Mouse (Mus musculus): ENCODE data around the gene Polr2a. TPM values are rescaled to one million over a fixed set of nuclear protein-coding genes. Genes with fewer than 3 reads are reported as not detected.
"Not testable (repeated sequence)": the region's sequence is repeated elsewhere in the genome, so short reads cannot be mapped to it uniquely, and the experiment has no call there.

The Polr2a gene
- polyA plus RNA-seq, 1 experiment, result 23.2 TPM

DNA sequence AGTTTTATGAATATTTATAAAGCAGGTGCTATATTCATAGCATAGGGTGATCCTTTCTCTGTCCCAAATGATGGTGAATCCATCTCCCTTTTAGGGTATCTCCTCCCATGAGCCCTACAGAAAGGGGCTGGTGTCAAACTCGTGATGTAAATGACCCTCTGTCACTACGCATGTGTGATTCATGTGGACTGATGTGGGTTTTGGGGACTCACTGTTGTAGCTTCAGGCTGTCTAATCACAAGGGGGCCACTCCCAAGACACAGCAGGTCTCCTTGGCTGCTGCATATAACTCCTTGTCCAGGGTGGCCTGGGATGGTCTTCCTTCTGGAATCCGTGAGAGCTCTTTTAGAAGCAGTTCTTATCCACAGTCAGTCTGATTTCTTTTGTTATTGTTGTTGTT lies 48.0 kb downstream of the Polr2a start:
- Histone ChIP-seq H3K4me1 (ENCODE audit: control insufficient read depth, insufficient read depth, low read length) (no peaks in the 10 kb centered on the region), H3K27ac (ENCODE audit: insufficient read depth, low read length) (no peak overlapping the region), H3K4me3 (ENCODE audit: insufficient read depth, low read length) (no peak overlapping the region)
- no peak for TF ChIP-seq CTCF (IDR thresholded peaks at IDR 0.05; ENCODE audit: extremely low read depth, insufficient read depth, low read length)
- TF ChIP-seq POLR2A (IDR thresholded peaks at IDR 0.05; ENCODE audit: extremely low read depth, insufficient read depth, low read length), result no peak

DNA sequence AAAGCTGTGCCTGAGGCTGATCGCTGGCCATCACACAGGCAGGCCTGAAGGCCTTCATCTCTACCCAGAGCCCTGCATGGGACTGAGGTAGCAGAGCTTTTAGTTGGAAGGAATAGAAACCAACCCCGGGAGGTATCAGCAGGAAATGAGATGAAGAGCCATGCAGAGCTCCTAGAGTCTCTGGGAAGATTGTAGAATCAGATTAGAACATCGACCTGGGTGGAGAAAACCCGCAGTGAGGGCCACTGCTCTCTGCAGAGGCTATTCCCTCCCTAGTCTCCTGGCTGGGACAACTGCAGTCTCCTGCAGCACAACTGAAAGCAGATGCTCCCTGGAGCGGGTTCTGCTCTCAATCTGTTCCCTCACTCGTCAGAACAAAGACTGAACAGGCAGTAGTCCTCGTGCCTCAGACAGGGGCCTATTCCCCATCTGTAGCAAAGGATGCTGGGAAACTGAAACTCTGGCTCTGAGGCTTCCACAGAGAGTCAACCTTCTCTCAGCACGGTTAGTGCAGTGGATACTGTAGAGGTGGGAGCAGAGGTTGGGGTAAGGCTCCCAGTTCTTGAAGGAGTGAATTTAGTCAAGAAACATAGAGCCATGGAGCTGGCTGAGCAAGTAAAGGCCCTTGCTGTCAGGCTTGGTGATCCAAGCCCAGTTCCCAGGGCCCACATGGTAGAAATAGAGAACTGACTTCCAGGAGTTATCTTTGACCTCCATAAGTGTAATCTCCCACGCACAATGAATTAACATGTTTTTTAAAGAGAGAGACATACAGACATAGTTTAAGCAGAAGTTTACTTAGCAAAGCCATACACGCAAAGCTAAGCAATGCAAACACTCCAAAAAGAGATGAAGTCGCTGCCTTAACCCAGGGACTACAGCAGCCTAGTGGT lies 48.6 kb downstream of the Polr2a start:
- Histone ChIP-seq H3K4me1 (ENCODE audit: control insufficient read depth, insufficient read depth, low read length) (no peaks in the 10 kb centered on the region), H3K4me3 (ENCODE audit: insufficient read depth, low read length) (no peak overlapping the region), H3K27ac (ENCODE audit: insufficient read depth, low read length) (no peak overlapping the region)
- TF ChIP-seq POLR2A (IDR thresholded peaks at IDR 0.05; ENCODE audit: extremely low read depth, insufficient read depth, low read length) (no peak), CTCF (IDR thresholded peaks at IDR 0.05; ENCODE audit: extremely low read depth, insufficient read depth, low read length) (no peak)

DNA sequence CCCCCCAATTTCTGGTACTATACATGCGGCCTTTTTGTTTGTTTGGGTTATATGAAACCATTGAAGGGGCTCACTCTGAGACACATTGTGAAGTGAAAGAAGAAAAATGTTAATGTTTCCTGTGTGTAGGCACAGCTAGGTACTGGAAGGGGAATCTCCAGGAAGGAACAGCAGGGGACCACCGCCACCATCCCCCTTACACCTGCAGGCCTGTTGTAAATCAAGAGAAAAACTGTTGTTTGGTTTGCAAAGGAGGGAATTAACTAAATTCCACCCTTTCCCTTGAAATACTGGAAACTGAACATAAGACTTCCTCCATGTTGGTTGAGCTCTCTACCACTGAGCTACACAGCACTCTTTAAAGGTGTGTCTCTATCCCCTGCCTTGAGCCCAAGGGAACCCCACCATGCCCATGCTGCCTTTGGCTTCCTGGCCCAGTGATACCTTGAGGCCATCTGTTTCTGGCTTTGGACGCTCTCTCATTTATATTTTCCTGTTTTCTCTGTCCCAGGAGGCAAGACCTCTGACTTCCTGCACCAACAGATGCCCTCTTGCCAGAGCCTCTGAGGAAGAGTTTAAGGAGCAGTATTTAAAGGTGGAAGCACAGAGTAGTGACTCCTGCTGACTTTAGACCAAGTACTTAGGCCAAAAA lies 49.7 kb downstream of the Polr2a start:
- no peak overlapping the region for H3K27ac ChIP-seq (ENCODE audit: insufficient read depth, low read length)
- no peak overlapping the region for H3K4me3 ChIP-seq (ENCODE audit: insufficient read depth, low read length)
- no peaks in the 10 kb centered on the region for H3K4me1 ChIP-seq (ENCODE audit: control insufficient read depth, insufficient read depth, low read length)
- no peak for TF ChIP-seq POLR2A (IDR thresholded peaks at IDR 0.05; ENCODE audit: extremely low read depth, insufficient read depth, low read length)

DNA sequence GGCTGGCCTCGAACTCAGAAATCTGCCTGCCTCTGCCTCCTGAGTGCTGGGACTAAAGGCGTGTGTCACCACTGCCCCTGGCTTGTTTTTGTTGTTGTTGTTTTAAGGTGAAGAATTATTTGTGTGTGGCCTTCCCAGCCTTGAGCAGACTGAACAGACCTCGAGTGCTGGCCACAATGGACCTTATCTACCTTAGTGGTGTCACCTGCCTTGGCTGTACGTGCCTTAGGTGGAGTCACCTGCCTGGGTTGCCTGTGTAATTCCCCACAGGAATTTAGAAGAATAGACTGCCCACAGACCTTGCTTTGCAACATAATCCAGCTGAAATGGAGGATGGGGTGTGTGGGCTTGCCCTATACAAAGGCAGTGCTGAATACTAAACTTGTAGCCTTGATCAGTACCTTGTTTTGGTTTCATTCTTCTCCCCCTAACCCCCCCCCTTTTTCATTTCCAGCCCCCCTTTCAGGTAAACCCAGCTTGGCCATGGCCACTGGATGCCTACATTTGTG lies 50.5 kb downstream of the Polr2a start:
- no peak overlapping the region for H3K27ac ChIP-seq (ENCODE audit: insufficient read depth, low read length)
- no peak overlapping the region for H3K4me3 ChIP-seq (ENCODE audit: insufficient read depth, low read length)
- H3K4me1 ChIP-seq (ENCODE audit: control insufficient read depth, insufficient read depth, low read length), result no peaks in the 10 kb centered on the region
- no peak for TF ChIP-seq POLR2A (IDR thresholded peaks at IDR 0.05; ENCODE audit: extremely low read depth, insufficient read depth, low read length)
- TF ChIP-seq CTCF (IDR thresholded peaks at IDR 0.05; ENCODE audit: extremely low read depth, insufficient read depth, low read length), result no peak

DNA sequence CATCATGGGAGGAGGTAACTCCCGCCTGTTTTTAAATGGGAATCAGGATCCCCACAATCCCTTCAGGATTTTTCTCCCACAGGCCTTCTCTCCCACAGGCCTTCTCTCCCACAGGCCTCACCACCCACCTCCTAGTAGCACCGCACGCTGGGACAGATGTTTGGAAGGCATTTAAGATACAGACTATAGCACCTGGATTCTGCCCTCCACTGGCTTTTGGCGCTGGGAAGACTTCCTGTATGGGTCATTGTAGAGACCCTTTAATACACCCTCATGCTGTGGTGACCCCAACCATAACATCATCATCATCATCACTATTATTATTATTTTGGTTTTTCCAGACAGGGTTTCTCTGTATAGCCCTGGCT lies 51.0 kb downstream of the Polr2a start:
- no peak overlapping the region for H3K4me3 ChIP-seq (ENCODE audit: insufficient read depth, low read length)
- H3K27ac ChIP-seq (ENCODE audit: insufficient read depth, low read length), result no peak overlapping the region
- H3K4me1 ChIP-seq (ENCODE audit: control insufficient read depth, insufficient read depth, low read length), result no peaks in the 10 kb centered on the region
- no peak for TF ChIP-seq POLR2A (IDR thresholded peaks at IDR 0.05; ENCODE audit: extremely low read depth, insufficient read depth, low read length)
- TF ChIP-seq CTCF (IDR thresholded peaks at IDR 0.05; ENCODE audit: extremely low read depth, insufficient read depth, low read length), result no peak

DNA sequence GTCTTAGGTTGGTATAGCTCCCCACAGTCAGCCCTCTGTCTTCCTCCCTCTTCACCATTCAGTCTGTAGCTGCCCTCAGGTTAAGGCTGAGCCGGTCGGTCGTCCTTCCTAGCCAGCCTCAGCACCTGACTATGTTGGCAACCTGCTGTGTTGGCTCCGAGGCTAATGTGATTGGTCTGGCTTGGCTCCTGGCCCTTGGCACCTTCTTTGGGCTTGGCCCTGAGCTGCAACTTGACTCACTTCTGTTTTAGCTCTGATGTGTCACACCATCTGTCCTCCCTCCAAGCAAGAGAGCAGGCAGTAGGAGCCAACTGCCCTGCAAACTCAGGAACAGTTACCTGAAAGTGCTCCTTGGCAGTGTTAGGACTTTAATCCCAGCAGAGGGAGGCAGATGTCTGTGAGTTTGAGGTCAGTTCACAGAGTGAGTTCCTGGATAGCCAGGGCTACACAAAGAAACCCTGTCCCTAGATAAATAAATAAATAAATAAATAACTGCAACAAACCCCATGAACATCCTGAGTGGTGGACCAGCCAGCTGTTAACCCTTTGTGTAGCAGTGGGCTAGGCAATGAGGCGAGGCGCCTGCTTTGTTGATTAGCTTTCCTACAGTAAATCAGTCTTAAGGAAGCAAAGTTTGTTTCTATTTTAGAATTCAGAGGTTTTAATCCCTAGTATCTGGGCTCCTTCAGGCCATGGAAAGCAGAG lies 51.5 kb downstream of the Polr2a start:
- no peak for TF ChIP-seq POLR2A (IDR thresholded peaks at IDR 0.05; ENCODE audit: extremely low read depth, insufficient read depth, low read length)
- no peak for TF ChIP-seq CTCF (IDR thresholded peaks at IDR 0.05; ENCODE audit: extremely low read depth, insufficient read depth, low read length)
- Histone ChIP-seq H3K4me3 (ENCODE audit: insufficient read depth, low read length) (no peak overlapping the region), H3K4me1 (ENCODE audit: control insufficient read depth, insufficient read depth, low read length) (no peaks in the 10 kb centered on the region), H3K27ac (ENCODE audit: insufficient read depth, low read length) (no peak overlapping the region)

DNA sequence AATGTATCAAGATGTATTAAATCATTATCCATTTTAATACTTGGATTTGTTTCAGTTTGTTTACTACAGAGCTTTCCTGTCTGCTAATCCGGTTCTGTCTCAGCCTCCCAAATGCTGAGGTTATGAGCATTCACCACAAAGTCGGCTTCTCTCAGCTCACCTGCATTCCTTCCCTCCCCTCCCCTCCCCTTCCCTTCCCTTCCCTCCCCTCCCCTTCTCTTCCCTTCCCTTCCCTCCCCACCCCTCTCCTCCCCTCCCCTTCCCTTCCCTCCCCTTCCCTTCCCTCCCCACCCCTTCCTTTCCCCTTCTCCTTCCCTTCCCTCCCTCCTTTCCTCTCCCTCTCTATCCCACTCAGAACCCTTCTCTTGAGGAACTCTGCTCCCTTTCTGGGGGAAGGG lies 53.8 kb downstream of the Polr2a start:
- TF ChIP-seq CTCF (IDR thresholded peaks at IDR 0.05; ENCODE audit: extremely low read depth, insufficient read depth, low read length) (no peak), POLR2A (IDR thresholded peaks at IDR 0.05; ENCODE audit: extremely low read depth, insufficient read depth, low read length) (no peak)
- Histone ChIP-seq H3K4me3 (ENCODE audit: insufficient read depth, low read length) (no peak overlapping the region), H3K4me1 (ENCODE audit: control insufficient read depth, insufficient read depth, low read length) (no peaks in the 10 kb centered on the region), H3K27ac (ENCODE audit: insufficient read depth, low read length) (no peak overlapping the region)

DNA sequence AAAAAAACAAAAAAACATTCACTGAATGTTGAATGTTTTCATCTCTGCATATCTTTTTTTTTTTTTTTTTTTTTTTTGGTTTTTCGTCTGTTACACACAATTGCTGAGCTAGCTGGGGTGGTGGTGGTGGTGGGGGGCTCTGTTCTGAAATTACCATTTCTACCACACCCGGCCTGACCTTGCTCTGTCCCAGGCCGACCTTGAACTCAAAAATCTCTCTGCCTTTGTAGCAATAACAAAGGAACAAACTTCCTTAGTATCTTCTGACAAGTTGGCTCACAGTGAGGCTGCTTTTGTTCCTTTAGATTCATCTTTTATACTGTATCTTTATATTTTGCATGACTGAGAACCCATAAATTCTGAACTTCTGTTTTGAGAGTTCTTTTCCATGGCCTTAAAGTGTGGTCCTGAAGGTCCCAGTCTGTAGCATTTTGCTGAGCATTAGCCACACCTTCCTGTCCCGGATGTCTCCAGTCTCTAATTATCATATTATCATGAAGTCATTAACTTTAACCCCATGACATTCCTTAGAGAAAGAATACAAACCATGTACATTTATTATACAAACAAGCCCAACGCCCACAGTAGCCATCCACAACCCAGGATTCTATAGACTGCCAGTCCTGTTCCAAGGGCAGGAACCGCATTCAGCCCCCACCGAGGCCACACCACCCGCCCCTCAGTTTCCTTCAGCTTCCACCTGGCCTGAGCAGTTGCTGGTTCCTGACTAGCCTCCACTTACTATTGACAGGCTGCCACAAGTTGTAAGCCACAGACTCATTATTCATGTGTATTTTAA lies 54.4 kb downstream of the Polr2a start:
- no peak overlapping the region for H3K27ac ChIP-seq (ENCODE audit: insufficient read depth, low read length)
- TF ChIP-seq POLR2A (IDR thresholded peaks at IDR 0.05; ENCODE audit: extremely low read depth, insufficient read depth, low read length) (no peak), CTCF (IDR thresholded peaks at IDR 0.05; ENCODE audit: extremely low read depth, insufficient read depth, low read length) (no peak)
- H3K4me3 ChIP-seq (ENCODE audit: insufficient read depth, low read length), result no peak overlapping the region
- H3K4me1 ChIP-seq (ENCODE audit: control insufficient read depth, insufficient read depth, low read length), result no peaks in the 10 kb centered on the region

DNA sequence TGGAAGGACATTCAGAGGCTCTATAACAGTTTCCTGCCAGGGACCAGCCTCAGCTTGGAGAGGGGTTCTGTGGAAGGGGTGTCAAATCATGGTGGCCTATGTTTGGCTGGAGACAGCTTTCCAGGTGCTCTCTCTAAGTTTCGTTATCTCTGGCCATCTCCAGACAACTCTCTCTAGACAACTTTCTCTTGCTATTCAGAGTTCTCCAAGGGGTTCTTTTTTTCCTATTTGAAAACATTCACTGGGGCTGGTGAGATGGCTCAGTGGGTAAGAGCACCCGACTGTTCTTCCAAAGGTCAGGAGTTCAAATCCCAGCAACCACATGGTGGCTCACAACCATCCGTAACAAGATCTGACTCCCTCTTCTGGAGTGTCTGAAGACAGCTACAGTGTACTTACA lies 55.1 kb downstream of the Polr2a start:
- not testable (repeated sequence) for H3K27ac ChIP-seq (ENCODE audit: insufficient read depth, low read length); H3K4me3 ChIP-seq (ENCODE audit: insufficient read depth, low read length); H3K4me1 ChIP-seq (ENCODE audit: control insufficient read depth, insufficient read depth, low read length)

DNA sequence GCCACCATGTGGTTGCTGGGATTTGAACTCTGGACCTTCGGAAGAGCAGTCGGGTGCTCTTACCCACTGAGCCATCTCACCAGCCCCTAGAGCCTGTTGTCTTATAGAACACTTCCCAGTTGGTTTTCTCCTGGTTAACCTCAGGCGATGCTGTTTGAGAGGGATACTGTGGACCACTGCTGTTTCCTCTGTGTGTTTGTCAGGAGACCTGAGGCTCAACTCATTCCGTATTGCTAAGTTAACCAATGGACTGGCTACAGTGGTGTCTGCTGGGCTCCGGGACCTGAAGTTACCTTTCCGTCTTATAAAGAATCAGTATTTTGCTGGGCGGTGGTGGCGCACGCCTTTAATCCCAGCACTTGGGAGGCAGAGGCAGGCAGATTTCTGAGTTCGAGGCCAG lies 55.6 kb downstream of the Polr2a start:
- H3K4me3 ChIP-seq (ENCODE audit: insufficient read depth, low read length); H3K4me1 ChIP-seq (ENCODE audit: control insufficient read depth, insufficient read depth, low read length); H3K27ac ChIP-seq (ENCODE audit: insufficient read depth, low read length): not testable (repeated sequence)

All from cortical plate, adult 2 months (tissue).